Mouse (Mus musculus) left cerebral cortex, postnatal 14 days (tissue): Measurements from ENCODE around the gene Scgb2b3. TPM values are rescaled to one million over a fixed set of nuclear protein-coding genes. Genes with fewer than 3 reads are reported as not detected.

ENCODE experiments used
- DNase-seq, 2 experiments: peaks; one replicate each; pipeline ENCODE4 v3.0.0; 2021 to 2022; ENCODE audit warnings: low spot score in 2 of 2, mixed read lengths in 1 of 2
- intact Hi-C: fragments of 180-260 bp; cut with DNase I; formaldehyde crosslinking; loops from one replicate; pipeline ENCODE4 v1.15.1; 2025
- long read RNA-seq, 2 experiments: library from polyadenylated mRNA; stranded (forward); transcript quantifications; one replicate each; pipeline ENCODE4 v2.0.0; 2021
- total RNA-seq, 2 experiments: library from RNA; stranded (reverse); gene quantifications; 2 replicates each; pipeline ENCODE4 v1.2.3; 2021

Gene Scgb2b3
- total RNA-seq = not detected
- long read RNA-seq, experiment 1 = 0 reads
- long read RNA-seq, experiment 2 = 0 reads

- intact Hi-C loops = no loop called here
- DNase-seq = no peak
Measured at GRCm38 (mm10) chr7:31362022-31362560, at the start of gene Scgb2b3. Gene Scgb2b3 (minus strand): TSS chr7:31362072.

- intact Hi-C loops = no loop called here
Measured at GRCm38 (mm10) chr7:31375292-31375691, 13.4 kb upstream of the Scgb2b3 start, which contains the start of gene Scgb1b3. Gene Scgb1b3 (plus strand): TSS chr7:31375592.

More at GRCm38 (mm10) chr7:31375292-31375691, 13.4 kb upstream of the Scgb2b3 start, which contains the start of gene Scgb1b3:
- no peak for DNase-seq

Other genes with a start within 250 kb of the Scgb2b3 start
- 1 to 10 TPM; 2.0 to 3.3 TPM for gene Hpn, start 246.8 kb downstream of the Scgb2b3 start, total RNA-seq
- 100 to 1,000 TPM; 359 to 374 TPM for gene Scn1b, start 235.1 kb downstream of the Scgb2b3 start, total RNA-seq
- 100 to 1,000 TPM; 111 to 121 TPM for gene Gramd1a, start 206.2 kb downstream of the Scgb2b3 start, total RNA-seq
- gene Scgb2b2, start 71.6 kb downstream of the Scgb2b3 start, total RNA-seq = not detected
- gene Scgb1b2, start 70.3 kb downstream of the Scgb2b3 start, total RNA-seq = not detected
- gene Scgb1b3, start 13.5 kb upstream of the Scgb2b3 start, total RNA-seq = not detected